Mouse (Mus musculus): Measurements from ENCODE around the gene Dido1. TPM values are rescaled to one million over a fixed set of nuclear protein-coding genes. Genes with fewer than 3 reads are reported as not detected.
A peak's percentile ranks its signal among the peaks of the same experiment; 100 is the strongest.

The Dido1 gene
- polyA plus RNA-seq, 1 experiment from 2014 or later, result 23.9 TPM

DNA sequence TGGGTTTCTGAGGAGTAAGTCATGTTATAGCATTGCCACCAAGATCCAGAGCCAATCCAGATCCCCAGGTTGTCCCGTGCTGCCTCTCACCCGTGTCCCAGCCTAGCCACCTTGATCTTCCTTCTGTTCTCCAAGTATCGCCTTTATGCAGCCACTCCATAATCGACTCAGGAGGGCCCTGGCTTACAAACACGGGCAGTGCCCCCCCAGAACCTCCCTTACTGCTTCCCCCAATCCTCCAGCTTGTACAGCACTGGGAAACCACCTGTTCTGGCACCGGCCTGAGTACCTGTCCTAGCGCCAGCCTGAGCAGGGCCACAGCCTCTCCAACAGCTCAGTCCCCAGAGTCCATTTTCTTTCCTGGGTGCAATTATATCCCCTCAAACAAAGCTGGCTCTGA, 55.1 kb downstream of the Dido1 start:
- no peaks in the 10 kb centered on the region for H3K36me3 ChIP-seq (ENCODE audit: control insufficient read depth, insufficient read depth, low read length)
- no peaks in the 10 kb centered on the region for H3K27me3 ChIP-seq (ENCODE audit: control insufficient read depth, insufficient read depth, low read depth, low read length)
- no peak overlapping the region for H3K4me2 ChIP-seq (ENCODE audit: low read length)
- peaks cover 6% of the 10 kb centered on the region; the same call in 1 of the 2 replicates for H3K4me1 ChIP-seq (ENCODE audit: control insufficient read depth, insufficient read depth, low read length)
- ATAC-seq, result no peak
- H3K27ac ChIP-seq (ENCODE audit: low read length), result no peak overlapping the region
- no peak overlapping the region for H3K9ac ChIP-seq (ENCODE audit: low read depth, low read length)
- no peaks in the 10 kb centered on the region for H3K9me3 ChIP-seq (replicated peaks; ENCODE audit: control insufficient read depth, low read length, poor library complexity, severe bottlenecking)
- WGBS, result 79% methylated on average over 7 of the region's 7 CpGs
- H3K4me3 ChIP-seq (ENCODE audit: low read depth, low read length), result no peak overlapping the region

DNA sequence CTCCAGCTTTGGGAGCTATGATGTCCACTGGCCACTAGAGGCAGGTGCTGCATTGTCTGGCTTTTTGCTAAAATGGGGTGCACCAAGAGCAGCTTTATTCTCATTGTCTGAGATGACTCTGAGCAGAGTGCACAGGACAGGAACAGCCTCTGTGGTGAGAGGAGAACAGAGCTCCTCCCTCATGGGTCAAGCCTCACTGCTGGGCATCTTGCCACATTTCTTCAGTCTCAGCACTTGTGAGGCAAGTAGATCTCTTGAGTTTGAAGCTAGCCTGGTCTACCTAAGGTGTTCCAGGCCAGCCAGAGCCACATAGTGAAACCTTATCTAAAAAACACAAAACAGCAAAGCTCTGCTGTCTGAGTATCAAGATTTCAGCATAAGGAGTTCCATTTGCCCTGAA, 63.0 kb downstream of the Dido1 start:
- Histone ChIP-seq H3K9me3 (replicated peaks; ENCODE audit: control insufficient read depth, low read length, poor library complexity, severe bottlenecking) (peaks cover 18% of the 10 kb centered on the region), H3K9ac (ENCODE audit: low read depth, low read length) (no peak overlapping the region), H3K4me3 (ENCODE audit: low read depth, low read length) (no peak overlapping the region), H3K27me3 (ENCODE audit: control insufficient read depth, insufficient read depth, low read depth, low read length) (peaks cover 16% of the 10 kb centered on the region), H3K4me2 (ENCODE audit: low read length) (no peak overlapping the region), H3K36me3 (ENCODE audit: control insufficient read depth, insufficient read depth, low read length) (no peaks in the 10 kb centered on the region), H3K4me1 (ENCODE audit: control insufficient read depth, insufficient read depth, low read length) (no peaks in the 10 kb centered on the region; the same call in 1 of the 2 replicates), H3K27ac (ENCODE audit: low read length) (no peak overlapping the region)
- no peak for ATAC-seq

DNA sequence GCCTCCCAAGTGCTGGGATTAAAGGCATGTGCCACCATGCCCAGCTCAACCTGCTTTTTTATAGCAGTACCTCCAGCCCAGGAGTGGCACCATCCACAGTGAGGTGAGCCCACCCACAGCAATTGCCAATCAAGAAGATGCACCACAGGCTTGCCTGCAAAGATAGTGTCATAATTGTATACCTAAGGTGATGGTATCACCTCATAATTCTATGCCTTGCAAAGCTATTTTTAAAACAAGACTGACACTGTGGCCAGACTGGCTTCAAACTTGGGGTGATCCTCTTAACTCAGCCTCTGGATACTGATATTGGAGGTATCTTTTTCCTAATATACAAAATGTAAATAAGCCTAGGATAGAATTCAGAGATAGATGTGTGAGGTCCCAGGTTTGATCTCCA, 66.2 kb downstream of the Dido1 start:
- H3K9ac ChIP-seq (ENCODE audit: low read depth, low read length), result no peak overlapping the region
- peaks cover 18% of the 10 kb centered on the region for H3K9me3 ChIP-seq (replicated peaks; ENCODE audit: control insufficient read depth, low read length, poor library complexity, severe bottlenecking)
- peaks cover 39% of the 10 kb centered on the region for H3K27me3 ChIP-seq (ENCODE audit: control insufficient read depth, insufficient read depth, low read depth, low read length)
- H3K4me1 ChIP-seq (ENCODE audit: control insufficient read depth, insufficient read depth, low read length), result no peaks in the 10 kb centered on the region; the same call in 1 of the 2 replicates
- H3K36me3 ChIP-seq (ENCODE audit: control insufficient read depth, insufficient read depth, low read length), result no peaks in the 10 kb centered on the region
- H3K4me3 ChIP-seq (ENCODE audit: low read depth, low read length), result no peak overlapping the region
- no peak overlapping the region for H3K4me2 ChIP-seq (ENCODE audit: low read length)
- no peak overlapping the region for H3K27ac ChIP-seq (ENCODE audit: low read length)
- ATAC-seq, result no peak

DNA sequence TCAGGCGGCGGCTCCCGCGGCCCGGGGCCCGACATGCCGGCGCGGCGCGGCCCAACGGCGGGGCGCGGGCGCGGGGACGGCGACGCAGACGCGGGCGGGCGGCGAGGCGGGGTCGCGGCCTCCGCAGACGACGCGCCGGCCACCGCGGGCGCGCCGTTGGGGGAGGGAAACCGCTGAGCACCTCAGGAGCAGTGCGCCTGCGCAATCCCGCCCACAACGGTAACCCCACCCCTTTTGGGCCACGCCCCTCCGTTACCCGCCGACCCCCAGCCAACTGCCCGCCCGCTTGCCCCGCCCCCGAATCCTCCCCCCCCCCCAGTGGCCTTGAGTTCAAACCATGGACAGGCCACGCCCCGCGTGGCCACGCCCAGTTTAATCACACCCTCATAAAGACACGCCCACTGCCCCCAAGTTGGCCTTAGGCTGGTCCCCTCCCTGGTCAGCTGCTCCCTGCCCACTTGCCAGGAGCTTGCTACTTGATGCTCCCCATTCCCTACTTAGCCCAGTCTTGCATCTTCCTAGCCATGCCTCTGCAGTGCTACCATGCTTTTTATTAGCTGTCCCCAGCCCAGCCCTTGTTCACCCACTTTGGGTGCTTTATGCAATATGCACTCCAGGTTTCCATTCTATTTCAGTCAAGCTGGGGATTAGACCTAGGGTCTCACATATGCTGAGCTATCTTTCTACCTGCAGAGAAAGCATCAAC, 67.1 kb downstream of the Dido1 start, which contains the start of gene Tcfl5:
Gene Tcfl5 (minus strand): TSS at position 154 of the 706 bp plus-strand sequence.
- H3K4me3 ChIP-seq (ENCODE audit: low read depth, low read length), result peak within 1 kb of the TSS; percentile 43
- peak within 1 kb of the TSS; percentile 30; the same call in 1 of the 2 replicates for H3K9ac ChIP-seq (ENCODE audit: low read depth, low read length)
- no peaks in the 10 kb centered on the region for H3K36me3 ChIP-seq (ENCODE audit: control insufficient read depth, insufficient read depth, low read length)
- no peak for ATAC-seq
- H3K4me2 ChIP-seq (ENCODE audit: low read length), result peak within 1 kb of the TSS; percentile 52
- peaks cover 39% of the 10 kb centered on the region for H3K27me3 ChIP-seq (ENCODE audit: control insufficient read depth, insufficient read depth, low read depth, low read length)
- no peak within 1 kb of the TSS for H3K27ac ChIP-seq (ENCODE audit: low read length)
- WGBS, result 4% methylated on average over 39 of the region's 56 CpGs
- peaks cover 18% of the 10 kb centered on the region for H3K9me3 ChIP-seq (replicated peaks; ENCODE audit: control insufficient read depth, low read length, poor library complexity, severe bottlenecking)
- no peaks in the 10 kb centered on the region; the same call in 1 of the 2 replicates for H3K4me1 ChIP-seq (ENCODE audit: control insufficient read depth, insufficient read depth, low read length)

- WGBS, result 3% methylated on average over 97 of the region's 112 CpGs
- Histone ChIP-seq H3K4me2 (ENCODE audit: low read length) (peak overlapping the region; percentile 52), H3K27me3 (ENCODE audit: control insufficient read depth, insufficient read depth, low read depth, low read length) (peaks cover 39% of the 10 kb centered on the region), H3K36me3 (ENCODE audit: control insufficient read depth, insufficient read depth, low read length) (no peaks in the 10 kb centered on the region), H3K9me3 (replicated peaks; ENCODE audit: control insufficient read depth, low read length, poor library complexity, severe bottlenecking) (peaks cover 18% of the 10 kb centered on the region), H3K4me3 (ENCODE audit: low read depth, low read length) (peak overlapping the region; percentile 43), H3K4me1 (ENCODE audit: control insufficient read depth, insufficient read depth, low read length) (no peaks in the 10 kb centered on the region; the same call in 1 of the 2 replicates), H3K9ac (ENCODE audit: low read depth, low read length) (peak overlapping the region; percentile 30; the same call in 1 of the 2 replicates), H3K27ac (ENCODE audit: low read length) (no peak overlapping the region)
- ATAC-seq, result no peak
Observed at GRCm38 (mm10) chr2:180641576-180642554, 67.9 kb downstream of the Dido1 start.

DNA sequence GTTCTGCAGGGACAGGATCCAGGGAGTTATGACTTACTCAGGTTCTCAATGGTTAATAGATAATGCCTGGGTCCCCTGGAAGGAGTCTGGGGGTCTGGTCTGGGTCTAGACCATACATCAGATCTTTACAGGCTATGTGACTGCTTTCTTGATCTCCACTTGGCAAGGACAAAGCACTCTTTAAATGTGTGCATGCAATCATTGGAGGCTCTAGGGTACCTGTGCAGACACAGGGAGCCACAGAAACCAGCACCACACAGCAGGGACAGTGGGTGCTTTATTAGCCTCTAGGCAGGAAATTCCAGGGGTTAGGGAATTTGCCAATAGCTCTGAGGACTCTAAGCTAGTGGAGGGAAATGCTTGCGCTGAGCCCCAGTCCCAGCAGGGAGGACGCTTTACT, 97.9 kb downstream of the Dido1 start:
- ATAC-seq, result no peak
- 79% methylated on average over 2 of the region's 2 CpGs for WGBS
- H3K27ac ChIP-seq (ENCODE audit: low read length), result no peak overlapping the region

DNA sequence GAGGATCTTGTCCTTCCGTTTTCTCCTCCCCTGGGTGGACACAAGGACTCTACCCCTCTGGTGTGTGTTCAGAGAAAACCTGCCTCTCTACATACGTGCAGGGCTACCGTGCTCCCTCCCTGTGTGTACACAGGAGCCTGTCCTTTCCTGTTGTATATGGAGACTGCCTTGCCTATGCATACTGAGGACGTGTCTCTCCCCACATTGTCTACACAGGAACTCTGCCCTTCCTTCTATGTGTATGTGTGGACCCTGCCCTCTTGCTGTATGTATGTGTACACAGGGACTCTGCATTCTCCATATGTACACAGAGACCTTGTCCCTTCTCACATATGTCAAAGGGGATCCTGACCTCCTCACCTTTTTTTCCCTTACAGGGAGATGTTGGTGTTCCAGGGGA, 99.5 kb downstream of the Dido1 start:
- Histone ChIP-seq H3K9ac (ENCODE audit: low read depth, low read length) (no peak overlapping the region), H3K9me3 (replicated peaks; ENCODE audit: control insufficient read depth, low read length, poor library complexity, severe bottlenecking) (no peaks in the 10 kb centered on the region), H3K4me2 (ENCODE audit: low read length) (no peak overlapping the region), H3K27ac (ENCODE audit: low read length) (no peak overlapping the region), H3K4me3 (ENCODE audit: low read depth, low read length) (no peak overlapping the region), H3K27me3 (ENCODE audit: control insufficient read depth, insufficient read depth, low read depth, low read length) (no peaks in the 10 kb centered on the region), H3K36me3 (ENCODE audit: control insufficient read depth, insufficient read depth, low read length) (no peaks in the 10 kb centered on the region), H3K4me1 (ENCODE audit: control insufficient read depth, insufficient read depth, low read length) (no peaks in the 10 kb centered on the region)
- no peak for ATAC-seq
- WGBS, result 75% methylated on average over 4 of the region's 4 CpGs

More for the DNA sequence above, 97.9 kb downstream of the Dido1 start:
- Histone ChIP-seq H3K36me3 (ENCODE audit: control insufficient read depth, insufficient read depth, low read length) (0 out of 2 replicates have a peak, but pooled peaks cover 5% of the 10 kb centered on the region), H3K27me3 (ENCODE audit: control insufficient read depth, insufficient read depth, low read depth, low read length) (no peaks in the 10 kb centered on the region), H3K4me2 (ENCODE audit: low read length) (no peak overlapping the region), H3K9me3 (replicated peaks; ENCODE audit: control insufficient read depth, low read length, poor library complexity, severe bottlenecking) (no peaks in the 10 kb centered on the region), H3K4me1 (ENCODE audit: control insufficient read depth, insufficient read depth, low read length) (no peaks in the 10 kb centered on the region), H3K4me3 (ENCODE audit: low read depth, low read length) (no peak overlapping the region), H3K9ac (ENCODE audit: low read depth, low read length) (no peak overlapping the region)

All from midbrain, embryonic 16.5 days (tissue).